Comparison of ENCODE assay signal across 9 mouse cellular contexts in the genomic region with DNA sequence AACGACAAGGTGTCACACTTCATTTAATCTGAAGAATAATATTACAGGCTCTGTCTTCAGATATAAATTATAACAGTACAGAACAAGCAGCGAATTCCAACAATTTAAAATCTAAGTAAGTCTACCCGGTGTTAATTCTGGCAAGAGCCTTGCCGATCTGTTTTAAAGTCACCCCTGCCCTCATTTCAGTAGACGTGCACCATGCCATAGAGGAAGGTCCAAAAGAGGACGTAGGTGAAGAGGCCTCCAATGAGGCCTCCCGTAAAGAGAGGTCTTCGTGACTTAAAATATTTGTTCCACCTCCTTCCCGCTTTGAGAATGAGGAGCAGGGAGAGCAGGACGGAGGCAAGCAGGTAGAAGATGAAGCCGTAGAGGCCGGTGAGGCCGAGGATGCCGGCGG. TPM values are rescaled to one million over a fixed set of nuclear protein-coding genes. Genes with fewer than 3 reads are reported as not detected.
DNase-seq lines count a peak whose midpoint lies in the region; ATAC-seq and TF ChIP-seq lines count a peak whose summit lies in the region.
"Had no signal": no experiment of that assay in that cellular context is flagged by ENCODE, and none has a peak within 500 bp of the region (broad histone marks: within the 10 kb centered on the region; RNA-seq: fewer than 3 reads in every experiment).

No protein-coding gene starts in this region.

- H3K4me1 ChIP-seq in heart, embryonic 13.5 days, result peaks cover 54% of the 10 kb centered on the region
- peaks cover 3% of the 10 kb centered on the region for H3K4me1 ChIP-seq in ES-Bruce4 (ENCODE audit: control insufficient read depth, insufficient read depth, low read length)
- peaks cover 32% of the 10 kb centered on the region for H3K4me1 ChIP-seq in forebrain, embryonic 13.5 days
- H3K4me1 ChIP-seq in liver, embryonic 16.5 days (ENCODE audit: control insufficient read depth, low read depth, low read length), result peaks cover 35% of the 10 kb centered on the region

- H3K27ac ChIP-seq in heart, embryonic 13.5 days (replicated peaks), result peak overlapping the region; percentile 87
- no peak overlapping the region for H3K27ac ChIP-seq in ES-Bruce4 (ENCODE audit: insufficient read depth, low read length)
- peak overlapping the region; percentile 76 for H3K27ac ChIP-seq in forebrain, embryonic 13.5 days
- H3K27ac ChIP-seq in liver, embryonic 16.5 days (ENCODE audit: low read length), result peak overlapping the region; percentile 81

- no peak for TF ChIP-seq EP300 in ES-Bruce4 (IDR thresholded peaks at IDR 0.05; ENCODE audit: insufficient read depth, low read depth, low read length)

- peak overlapping the region; percentile 99 for H3K4me3 ChIP-seq in heart, embryonic 13.5 days
- peak overlapping the region; percentile 79 for H3K4me3 ChIP-seq in ES-Bruce4 (ENCODE audit: low read depth, low read length)
- H3K4me3 ChIP-seq in forebrain, embryonic 13.5 days, result peak overlapping the region; percentile 91
- peak overlapping the region; percentile 95 for H3K4me3 ChIP-seq in liver, embryonic 16.5 days (ENCODE audit: low read depth, low read length)

- no peaks in the 10 kb centered on the region for H3K27me3 ChIP-seq in heart, embryonic 13.5 days (replicated peaks)
- no peaks in the 10 kb centered on the region for H3K27me3 ChIP-seq in ES-Bruce4 (ENCODE audit: control insufficient read depth, insufficient read depth, low read length, poor library complexity, severe bottlenecking)
- H3K27me3 ChIP-seq in forebrain, embryonic 13.5 days, result no peaks in the 10 kb centered on the region
- H3K27me3 ChIP-seq in liver, embryonic 16.5 days (ENCODE audit: control insufficient read depth, insufficient read depth, low read depth, low read length), result no peaks in the 10 kb centered on the region
- H3K27me3 ChIP-seq: Patski had no signal

- intact Hi-C loops in heart, postnatal 14 days (cut with DNase I), result loop anchor here (5.0 kb wide), 1 partner anchor 39 kb away; a partner anchor contains a TSS

- no peaks in the 10 kb centered on the region for H3K9me3 ChIP-seq in heart, embryonic 13.5 days
- H3K9me3 ChIP-seq in ES-Bruce4 (replicated peaks; ENCODE audit: control insufficient read depth, insufficient read depth, low read length, poor library complexity, severe bottlenecking), result no peaks in the 10 kb centered on the region
- no peaks in the 10 kb centered on the region for H3K9me3 ChIP-seq in forebrain, embryonic 13.5 days (replicated peaks)
- H3K9me3 ChIP-seq in liver, embryonic 16.5 days (replicated peaks; ENCODE audit: control insufficient read depth, low read length), result no peaks in the 10 kb centered on the region

- under 1% methylated on average over 15 of the region's 15 CpGs for WGBS in heart, embryonic 13.5 days
- 1% methylated on average over 15 of the region's 15 CpGs for whole genome bisulfite sequencing in forebrain, embryonic 13.5 days
- 1% methylated on average over 15 of the region's 15 CpGs for WGBS in liver, embryonic 16.5 days (ENCODE audit: insufficient replicate concordance)

- no peak for TF ChIP-seq POLR2A in ES-Bruce4 (IDR thresholded peaks at IDR 0.05; ENCODE audit: insufficient read depth, low read length)

- no peak for ATAC-seq in heart, embryonic 13.5 days (ENCODE audit: extremely low read depth, insufficient number of reproducible peaks, low FRiP score, low TSS enrichment)
- ATAC-seq in forebrain, embryonic 13.5 days, result no peak
- no peak for ATAC-seq in liver, embryonic 16.5 days (ENCODE audit: low read depth)

- DNase-seq in heart, postnatal 14 days, result no peak
- no peak for DNase-seq in frontal cortex, postnatal 25 days (ENCODE audit: low spot score in 2 of 2)
- DNase-seq in layer of hippocampus, adult 8-10 months (ENCODE audit: low spot score in 2 of 2), result no peak
- DNase-seq in left cerebral cortex, adult 8-10 months (ENCODE audit: low spot score in 2 of 2), result no peak

- peak overlapping the region; percentile 97 for H3K9ac ChIP-seq in heart, embryonic 13.5 days
- peak overlapping the region; percentile 93 for H3K9ac ChIP-seq in ES-Bruce4 (ENCODE audit: low read depth, poor library complexity, severe bottlenecking)
- peak overlapping the region; percentile 90 for H3K9ac ChIP-seq in forebrain, embryonic 13.5 days
- H3K9ac ChIP-seq in liver, embryonic 16.5 days (ENCODE audit: low read depth, low read length), result peak overlapping the region; percentile 91

- H3K36me3 ChIP-seq in heart, embryonic 13.5 days, result peaks cover 47% of the 10 kb centered on the region
- H3K36me3 ChIP-seq in ES-Bruce4 (ENCODE audit: control insufficient read depth, insufficient read depth, low read length, poor library complexity, severe bottlenecking), result peaks cover 6% of the 10 kb centered on the region; the same call in 1 of the 2 replicates
- peaks cover 37% of the 10 kb centered on the region for H3K36me3 ChIP-seq in forebrain, embryonic 13.5 days (ENCODE audit: poor library complexity, severe bottlenecking)
- H3K36me3 ChIP-seq in liver, embryonic 16.5 days (ENCODE audit: control insufficient read depth, insufficient read depth), result peaks cover 2% of the 10 kb centered on the region

- TF ChIP-seq CTCF in ES-Bruce4 (IDR thresholded peaks at IDR 0.05; ENCODE audit: low read depth, low read length), result no peak

- H3K4me2 ChIP-seq in heart, embryonic 13.5 days, result peak overlapping the region; percentile 90
- H3K4me2 ChIP-seq in forebrain, embryonic 13.5 days, result peak overlapping the region; percentile 84
- peak overlapping the region; percentile 80 for H3K4me2 ChIP-seq in liver, embryonic 16.5 days (ENCODE audit: low read depth, low read length)

RNA-seq across cellular contexts. Expression of a gene that starts 0.7 kb away (rescaled TPM):
- polyA plus RNA-seq in heart, embryonic 13.5 days (2015; fragmentation: Nextera tagmentation; extraction: Ambion mirVana), result 93.0 and 101 TPM in 2 replicates
- 10 to 100 TPM; 72.4 to 75.5 TPM for total RNA-seq in heart, postnatal 14 days (2021)
- polyA plus RNA-seq in ES-Bruce4 (2011; ENCODE audit: insufficient read depth, insufficient read length, low read depth, missing spikeins), result 51.9 TPM in 2 replicates
- polyA plus RNA-seq in forebrain, embryonic 13.5 days (2015; fragmentation: Nextera tagmentation; extraction: Ambion mirVana), result 133 and 136 TPM in 2 replicates
- polyA plus RNA-seq in liver, embryonic 16.5 days (2015; fragmentation: Nextera tagmentation; extraction: Ambion mirVana), result 69.5 and 72.1 TPM in 2 replicates
- 10 to 100 TPM; 39.6 to 49.2 (median 44.0) TPM for total RNA-seq in layer of hippocampus, adult 8-10 months (2022)
- 10 to 100 TPM; 39.9 to 46.8 (median 42.9) TPM for total RNA-seq in left cerebral cortex, adult 8-10 months (2022)

RNA-seq across cellular contexts. Expression of a gene that starts 0.7 kb away (rescaled TPM):
- polyA plus RNA-seq in heart, embryonic 13.5 days (2015; fragmentation: Nextera tagmentation; extraction: Ambion mirVana), result 236 and 262 TPM in 2 replicates
- total RNA-seq in heart, postnatal 14 days (2021), result 10 to 100 TPM; 55.3 to 62.3 TPM
- polyA plus RNA-seq in ES-Bruce4 (2011; ENCODE audit: insufficient read depth, insufficient read length, low read depth, missing spikeins), result 36.2 and 37.1 TPM in 2 replicates
- 174 and 181 TPM in 2 replicates for polyA plus RNA-seq in forebrain, embryonic 13.5 days (2015; fragmentation: Nextera tagmentation; extraction: Ambion mirVana)
- 33.6 and 33.8 TPM in 2 replicates for polyA plus RNA-seq in liver, embryonic 16.5 days (2015; fragmentation: Nextera tagmentation; extraction: Ambion mirVana)
- 10 to 100 TPM in 2 of 4 experiments, 1 to 10 TPM in 2; 7.9 to 13.1 (median 10.5) TPM for total RNA-seq in layer of hippocampus, adult 8-10 months (2022)
- 10 to 100 TPM in 3 of 4 experiments, 1 to 10 TPM in 1; 9.9 to 12.1 (median 11.0) TPM for total RNA-seq in left cerebral cortex, adult 8-10 months (2022)

RNA-seq across cellular contexts. Expression of a gene that starts 16.0 kb away (rescaled TPM):
- polyA plus RNA-seq in heart, embryonic 13.5 days (2015; fragmentation: Nextera tagmentation; extraction: Ambion mirVana), result 1.1 and 2.0 TPM in 2 replicates
- total RNA-seq in heart, postnatal 14 days (2021), result 1 to 10 TPM; 6.9 to 7.7 TPM
- polyA plus RNA-seq in ES-Bruce4 (2011; ENCODE audit: insufficient read depth, insufficient read length, low read depth, missing spikeins), result 0.42 and 0.55 TPM in 2 replicates
- polyA plus RNA-seq in forebrain, embryonic 13.5 days (2015; fragmentation: Nextera tagmentation; extraction: Ambion mirVana), result 0.26 and 0.30 TPM in 2 replicates
- 0.11 and 0.22 TPM in 2 replicates for polyA plus RNA-seq in liver, embryonic 16.5 days (2015; fragmentation: Nextera tagmentation; extraction: Ambion mirVana)
- total RNA-seq in layer of hippocampus, adult 8-10 months (2022), result 1 to 10 TPM; 1.7 to 4.1 (median 2.8) TPM
- total RNA-seq in left cerebral cortex, adult 8-10 months (2022), result 1 to 10 TPM in 2 of 4 experiments, under 1 TPM in 2; 0.70 to 1.4 (median 0.97) TPM

RNA-seq across cellular contexts. Expression of a gene that starts 22.7 kb away (rescaled TPM):
- polyA plus RNA-seq in heart, embryonic 13.5 days (2015; fragmentation: Nextera tagmentation; extraction: Ambion mirVana), result 11.0 and 11.7 TPM in 2 replicates
- 10 to 100 TPM; 11.3 to 11.7 TPM for total RNA-seq in heart, postnatal 14 days (2021)
- 15.3 and 15.4 TPM in 2 replicates for polyA plus RNA-seq in ES-Bruce4 (2011; ENCODE audit: insufficient read depth, insufficient read length, low read depth, missing spikeins)
- polyA plus RNA-seq in forebrain, embryonic 13.5 days (2015; fragmentation: Nextera tagmentation; extraction: Ambion mirVana), result 17.0 and 17.8 TPM in 2 replicates
- 8.0 and 8.6 TPM in 2 replicates for polyA plus RNA-seq in liver, embryonic 16.5 days (2015; fragmentation: Nextera tagmentation; extraction: Ambion mirVana)
- 10 to 100 TPM; 19.0 to 30.4 (median 24.5) TPM for total RNA-seq in layer of hippocampus, adult 8-10 months (2022)
- total RNA-seq in left cerebral cortex, adult 8-10 months (2022), result 10 to 100 TPM; 17.2 to 24.7 (median 19.9) TPM

RNA-seq across cellular contexts. Expression of a gene that starts 23.1 kb away (rescaled TPM):
- 0.56 and 0.60 TPM in 2 replicates for polyA plus RNA-seq in heart, embryonic 13.5 days (2015; fragmentation: Nextera tagmentation; extraction: Ambion mirVana)
- 1 to 10 TPM; 1.2 to 1.5 TPM for total RNA-seq in heart, postnatal 14 days (2021)
- 0.93 and 0.94 TPM in 2 replicates for polyA plus RNA-seq in ES-Bruce4 (2011; ENCODE audit: insufficient read depth, insufficient read length, low read depth, missing spikeins)
- 1.2 TPM in 2 replicates for polyA plus RNA-seq in forebrain, embryonic 13.5 days (2015; fragmentation: Nextera tagmentation; extraction: Ambion mirVana)
- 3.0 and 4.4 TPM in 2 replicates for polyA plus RNA-seq in liver, embryonic 16.5 days (2015; fragmentation: Nextera tagmentation; extraction: Ambion mirVana)
- total RNA-seq in layer of hippocampus, adult 8-10 months (2022), result 1 to 10 TPM; 3.3 to 5.1 (median 4.2) TPM
- total RNA-seq in left cerebral cortex, adult 8-10 months (2022), result 1 to 10 TPM; 3.2 to 4.1 (median 3.7) TPM
